Mouse (Mus musculus) C2C12 (cell line): Measurements from ENCODE around the gene Ttll5. TPM values are rescaled to one million over a fixed set of nuclear protein-coding genes. Genes with fewer than 3 reads are reported as not detected.

Experiments used
- H3K27me3 ChIP-seq: one replicate; pipeline ENCODE4 v1.6.1; 2011; ENCODE audit not compliant: control insufficient read depth, insufficient read depth, insufficient read length
- H3K36me3 ChIP-seq: one replicate; pipeline ENCODE4 v1.6.1; 2011; ENCODE audit not compliant: control insufficient read depth, insufficient read depth
- H3K4me3 ChIP-seq: one replicate; pipeline ENCODE4 v1.5.1; 2011; ENCODE audit warnings: mild to moderate bottlenecking, control low read depth; ENCODE audit not compliant: poor library complexity, insufficient read depth, severe bottlenecking
- H3K79me2 ChIP-seq: one replicate; pipeline ENCODE4 v1.6.1; 2011; ENCODE audit not compliant: control insufficient read depth, insufficient read depth
- H3K79me3 ChIP-seq: one replicate; pipeline ENCODE4 v1.6.1; 2011; ENCODE audit warnings: low read depth, control low read depth
- H3ac ChIP-seq: one replicate; pipeline ENCODE3; 2011; ENCODE audit warnings: low read depth; ENCODE audit not compliant: control insufficient read depth, insufficient read length
- CEBPB ChIP-seq: IDR thresholded peaks from one replicate; pipeline ENCODE4 v1.6.1; 2011; ENCODE audit warnings: low read depth, mild to moderate bottlenecking, control low read depth, moderate library complexity
- CTCF ChIP-seq: IDR thresholded peaks from one replicate; pipeline ENCODE4 v1.5.1; 2011; ENCODE audit not compliant: control insufficient read depth, insufficient read depth, insufficient read length
- FOSL1 ChIP-seq: IDR thresholded peaks from one replicate; pipeline ENCODE4 v1.8.0; 2011; ENCODE audit warnings: mild to moderate bottlenecking, low read length; ENCODE audit not compliant: poor library complexity, insufficient read depth, severe bottlenecking
- MAX ChIP-seq: IDR thresholded peaks from one replicate; pipeline ENCODE4 v1.6.1; 2011; ENCODE audit warnings: mild to moderate bottlenecking, control low read depth
- MYOD1 ChIP-seq: IDR thresholded peaks from one replicate; pipeline ENCODE4 v1.6.1; 2011; ENCODE audit warnings: low read depth; ENCODE audit not compliant: control insufficient read depth, insufficient read length
- MYOG ChIP-seq: IDR thresholded peaks from one replicate; pipeline ENCODE4 v1.6.1; 2011; ENCODE audit not compliant: control insufficient read depth, insufficient read length; ENCODE audit errors: extremely low read depth
- USF1 ChIP-seq: IDR thresholded peaks from one replicate; pipeline ENCODE4 v1.6.1; 2011; ENCODE audit warnings: low read depth, mild to moderate bottlenecking, control low read depth, moderate library complexity
- polyA plus RNA-seq: library from polyadenylated mRNA; unstranded; fragments of >200 nt; fragmentation: generic; extraction: Trizol; gene quantifications from one replicate; pipeline ENCODE4 v1.2.1, GENCODE M21; 2012; ENCODE audit warnings: missing spikeins

Ttll5 gene
- polyA plus RNA-seq, 1 experiment = 20.1 TPM

DNA sequence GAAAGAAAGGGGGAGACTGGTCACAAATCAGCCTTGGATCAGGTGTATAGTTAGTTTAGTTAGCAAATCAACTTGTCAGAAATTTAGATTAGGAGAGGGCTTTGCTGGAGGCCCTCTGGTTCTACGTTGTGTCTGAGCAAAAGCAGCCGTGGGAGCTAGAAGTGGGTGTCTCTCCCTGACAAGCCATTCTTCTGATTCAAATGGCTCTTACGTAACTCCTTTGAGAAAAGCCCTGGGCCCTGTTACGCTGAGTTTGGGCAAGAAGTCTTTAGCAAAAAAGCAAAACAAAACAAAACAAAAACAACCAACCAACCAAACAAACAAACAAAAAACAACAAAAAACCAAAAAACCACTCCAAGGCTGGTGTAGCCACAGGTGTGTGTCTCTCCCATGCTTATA, 266.3 kb downstream of the Ttll5 start:
- Histone ChIP-seq H3K79me3 (no peaks in the 10 kb centered on the region), H3ac (no peak overlapping the region), H3K79me2 (no peaks in the 10 kb centered on the region), H3K36me3 (peaks cover 27% of the 10 kb centered on the region), H3K27me3 (no peaks in the 10 kb centered on the region), H3K4me3 (no peak overlapping the region)
- no peak for TF ChIP-seq CTCF
- TF ChIP-seq MYOG = no peak
- TF ChIP-seq CEBPB = no peak
- TF ChIP-seq MYOD1 = no peak
- TF ChIP-seq FOSL1 = no peak
- TF ChIP-seq MAX = no peak
- TF ChIP-seq USF1 = no peak

- Histone ChIP-seq H3K79me3 (no peaks in the 10 kb centered on the region), H3K36me3 (peaks cover 20% of the 10 kb centered on the region), H3ac (no peak overlapping the region), H3K4me3 (no peak overlapping the region), H3K79me2 (no peaks in the 10 kb centered on the region), H3K27me3 (no peaks in the 10 kb centered on the region)
- no peak for TF ChIP-seq CEBPB
- TF ChIP-seq FOSL1 = no peak
- TF ChIP-seq MYOG = no peak
- no peak for TF ChIP-seq USF1
- TF ChIP-seq CTCF = no peak
- no peak for TF ChIP-seq MAX
- no peak for TF ChIP-seq MYOD1
Observed at GRCm38 (mm10) chr12:86091601-86092132, 267.2 kb downstream of the Ttll5 start.

DNA sequence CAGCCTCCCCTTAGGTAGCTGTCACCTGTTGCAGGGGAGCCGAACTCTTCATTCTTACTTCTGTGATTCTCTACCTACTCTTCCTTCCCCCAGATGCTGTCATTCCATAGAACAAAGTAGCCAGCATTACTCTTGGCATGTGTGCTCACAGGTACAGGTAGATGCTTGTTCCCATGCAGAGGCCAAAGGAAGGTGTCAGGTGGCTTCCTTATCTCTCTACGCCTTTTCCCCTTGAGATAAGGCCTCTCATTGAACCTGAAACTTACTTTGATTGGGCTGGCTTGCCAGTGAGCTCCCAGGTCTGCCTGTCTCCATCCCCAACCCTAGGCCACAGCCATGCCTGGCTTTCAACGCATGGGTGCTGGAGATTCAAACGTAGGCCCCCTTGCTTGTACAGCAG, 269.6 kb downstream of the Ttll5 start:
- TF ChIP-seq MYOG = no peak
- no peak for TF ChIP-seq CEBPB
- TF ChIP-seq USF1 = no peak
- no peak for TF ChIP-seq CTCF
- Histone ChIP-seq H3K36me3 (peaks cover 8% of the 10 kb centered on the region), H3ac (no peak overlapping the region), H3K79me3 (no peaks in the 10 kb centered on the region), H3K79me2 (no peaks in the 10 kb centered on the region), H3K4me3 (no peak overlapping the region), H3K27me3 (no peaks in the 10 kb centered on the region)

- TF ChIP-seq MYOD1 (no peak), CEBPB (peak; percentile 41)
- no peaks in the 10 kb centered on the region for H3K79me2 ChIP-seq
- H3K27me3 ChIP-seq = no peaks in the 10 kb centered on the region
- H3K4me3 ChIP-seq = no peak overlapping the region
- H3K36me3 ChIP-seq = no peaks in the 10 kb centered on the region
- no peaks in the 10 kb centered on the region for H3K79me3 ChIP-seq
- H3ac ChIP-seq = no peak overlapping the region
Observed at GRCm38 (mm10) chr12:86095806-86096205, 271.3 kb downstream of the Ttll5 start.

GRCm38 (mm10) chr12:86097781-86098180, 273.3 kb downstream of the Ttll5 start:
- no peak overlapping the region for H3K4me3 ChIP-seq
- H3ac ChIP-seq = no peak overlapping the region
- H3K79me3 ChIP-seq = no peaks in the 10 kb centered on the region
- H3K27me3 ChIP-seq = no peaks in the 10 kb centered on the region
- no peaks in the 10 kb centered on the region for H3K36me3 ChIP-seq
- no peaks in the 10 kb centered on the region for H3K79me2 ChIP-seq
- no peak for TF ChIP-seq MYOG
- no peak for TF ChIP-seq MAX

DNA sequence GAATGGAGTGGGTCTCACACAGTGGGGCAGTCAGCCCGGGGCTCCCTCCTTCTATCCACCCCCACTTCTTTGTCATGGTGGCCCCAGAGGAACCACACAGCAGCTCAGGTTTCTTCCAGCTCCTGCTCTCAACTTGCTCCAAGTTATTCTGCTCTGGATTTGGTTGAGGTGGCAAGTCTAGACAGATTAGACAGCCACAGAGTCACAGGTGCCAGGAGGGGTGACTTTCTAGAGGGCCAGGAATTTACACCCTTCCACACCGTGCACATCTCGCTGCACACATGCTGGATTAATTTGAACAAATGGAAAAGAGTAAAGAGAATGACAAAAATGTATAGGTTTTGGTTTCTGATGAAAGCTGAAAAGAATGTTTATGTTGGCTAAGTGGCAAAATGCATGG, 276.3 kb downstream of the Ttll5 start:
- Histone ChIP-seq H3K79me2 (no peaks in the 10 kb centered on the region), H3K27me3 (no peaks in the 10 kb centered on the region), H3K4me3 (no peak overlapping the region), H3ac (no peak overlapping the region), H3K79me3 (no peaks in the 10 kb centered on the region), H3K36me3 (no peaks in the 10 kb centered on the region)
- TF ChIP-seq USF1 (no peak), CTCF (no peak), MYOG (no peak), MYOD1 (no peak), CEBPB (no peak), FOSL1 (no peak), MAX (no peak)

DNA sequence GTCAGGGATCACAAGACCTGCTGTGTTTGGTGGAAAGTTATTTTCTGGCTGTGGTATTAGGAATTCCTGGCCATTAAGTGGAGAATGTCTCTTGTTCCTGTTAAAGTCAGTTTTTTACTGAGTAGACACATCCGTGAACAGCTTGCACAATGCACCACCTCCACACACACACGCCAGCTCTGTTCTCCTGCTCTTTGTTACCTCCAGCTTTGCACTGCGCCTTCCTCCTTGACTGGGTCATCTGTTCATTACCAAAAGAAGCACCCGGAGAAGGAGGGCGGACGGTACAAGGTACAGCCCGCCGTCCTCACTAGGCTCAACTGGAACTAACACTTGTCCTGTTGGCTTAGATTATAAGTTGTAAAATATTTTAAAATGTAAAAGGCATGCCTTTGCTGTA, 278.2 kb downstream of the Ttll5 start:
- H3ac ChIP-seq = no peak overlapping the region
- H3K4me3 ChIP-seq = no peak overlapping the region

More for the DNA sequence above, 278.2 kb downstream of the Ttll5 start:
- Histone ChIP-seq H3K79me3 (no peaks in the 10 kb centered on the region), H3K79me2 (no peaks in the 10 kb centered on the region), H3K36me3 (no peaks in the 10 kb centered on the region), H3K27me3 (no peaks in the 10 kb centered on the region)
- TF ChIP-seq CTCF (no peak), FOSL1 (no peak), CEBPB (no peak), MYOG (no peak), MAX (no peak), USF1 (no peak), MYOD1 (no peak)
